Mouse (Mus musculus) layer of hippocampus, adult 6 months (tissue): ENCODE measurements around the gene Tssk4. TPM values are rescaled to one million over a fixed set of nuclear protein-coding genes. Genes with fewer than 3 reads are reported as not detected.

Source experiments
- long read RNA-seq, 2 experiments: library from polyadenylated mRNA; unstranded; transcript quantifications; one replicate each; pipeline ENCODE4 v2.0.0; 2019 to 2020
- polyA plus RNA-seq: library from polyadenylated mRNA; unstranded; fragments of <200 nt; fragmentation: Nextera tagmentation; gene quantifications from 2 replicates; pipeline ENCODE4 v1.2.3, GENCODE M21; 2021

Tssk4 gene
- 0.11 and 0.29 TPM in 2 replicates for polyA plus RNA-seq
- long read RNA-seq, experiment 1, result 0 reads
- long read RNA-seq, experiment 2, result 0 reads

GRCm38 (mm10) chr14:55649884-55650283, at the start of gene Tssk4:
Gene Tssk4, plus strand, starts transcription at chr14:55650184.

GRCm38 (mm10) chr14:55603271-55603632, 46.7 kb upstream of the Tssk4 start, which contains the start of gene Irf9:
Gene Irf9, plus strand, starts transcription at chr14:55603571.

GRCm38 (mm10) chr14:55617822-55618221, 32.2 kb upstream of the Tssk4 start, which contains the start of gene Rec8:
Gene Rec8, plus strand, starts transcription at chr14:55618037.

GRCm38 (mm10) chr14:55635523-55636007, 14.4 kb upstream of the Tssk4 start, which contains the start of gene Ipo4:
Gene Ipo4, minus strand, starts transcription at chr14:55635957.

GRCm38 (mm10) chr14:55637795-55638194, 12.2 kb upstream of the Tssk4 start, which contains the start of gene Gm49378:
Gene Gm49378, minus strand, starts transcription at chr14:55637895.

GRCm38 (mm10) chr14:55643060-55643907, 6.7 kb upstream of the Tssk4 start, which contains the start of gene Tm9sf1:
Gene Tm9sf1, minus strand, starts transcription at chr14:55643806.

GRCm38 (mm10) chr14:55659960-55660573, 10.1 kb downstream of the Tssk4 start, which contains the start of gene Mdp1:
Gene Mdp1, minus strand, starts transcription at chr14:55660508.

GRCm38 (mm10) chr14:55671833-55672740, 22.1 kb downstream of the Tssk4 start, which contains the start of the genes Gmpr2 and Nedd8:
Gene Gmpr2, plus strand, starts transcription at chr14:55671941.
Gene Nedd8, minus strand, starts transcription at chr14:55672124.

GRCm38 (mm10) chr14:55681160-55682117, 31.5 kb downstream of the Tssk4 start, which contains the start of gene Tinf2:
Gene Tinf2, minus strand, starts transcription at chr14:55681820.

Other genes starting within 250 kb of the Tssk4 start
- 22.5 and 23.0 TPM in 2 replicates for gene Dhrs4, start 171.4 kb upstream of the Tssk4 start, polyA plus RNA-seq
- gene Carmil3, start 159.5 kb upstream of the Tssk4 start, polyA plus RNA-seq, result 1.8 and 2.9 TPM in 2 replicates
- gene Cpne6, start 139.7 kb upstream of the Tssk4 start, polyA plus RNA-seq, result 661 and 751 TPM in 2 replicates
- gene Nrl, start 125.2 kb upstream of the Tssk4 start, polyA plus RNA-seq, result 0.13 TPM in 1 of 2 replicates, not detected in the other
- 28.8 and 36.0 TPM in 2 replicates for gene Pck2, start 109.9 kb upstream of the Tssk4 start, polyA plus RNA-seq
- 70.4 and 77.7 TPM in 2 replicates for gene Dcaf11, start 90.2 kb upstream of the Tssk4 start, polyA plus RNA-seq
- gene A730061H03Rik, start 89.8 kb upstream of the Tssk4 start, polyA plus RNA-seq, result not detected in 2 replicates
- not detected in 2 replicates for gene Fitm1, start 74.6 kb upstream of the Tssk4 start, polyA plus RNA-seq
- 54.2 and 58.9 TPM in 2 replicates for gene Psme1, start 72.1 kb upstream of the Tssk4 start, polyA plus RNA-seq
- gene Emc9, start 64.9 kb upstream of the Tssk4 start, polyA plus RNA-seq, result 151 and 161 TPM in 2 replicates
- gene Psme2, start 59.1 kb upstream of the Tssk4 start, polyA plus RNA-seq, result 115 TPM in 2 replicates
- 6.5 and 11.3 TPM in 2 replicates for gene Rnf31, start 58.5 kb upstream of the Tssk4 start, polyA plus RNA-seq
- gene Irf9, start 46.6 kb upstream of the Tssk4 start, polyA plus RNA-seq, result 4.6 and 5.9 TPM in 2 replicates
- 0.78 and 0.95 TPM in 2 replicates for gene Rec8, start 32.1 kb upstream of the Tssk4 start, polyA plus RNA-seq
- 48.5 and 50.1 TPM in 2 replicates for gene Ipo4, start 14.2 kb upstream of the Tssk4 start, polyA plus RNA-seq
- 0.14 and 0.48 TPM in 2 replicates for gene Gm49378, start 12.3 kb upstream of the Tssk4 start, polyA plus RNA-seq
- gene Tm9sf1, start 6.4 kb upstream of the Tssk4 start, polyA plus RNA-seq, result 32.7 and 36.4 TPM in 2 replicates
- gene Mdp1, start 10.3 kb downstream of the Tssk4 start, polyA plus RNA-seq, result 62.3 and 63.2 TPM in 2 replicates
- 24.9 and 27.8 TPM in 2 replicates for gene Gmpr2, start 21.8 kb downstream of the Tssk4 start, polyA plus RNA-seq
- 665 and 692 TPM in 2 replicates for gene Nedd8, start 21.9 kb downstream of the Tssk4 start, polyA plus RNA-seq
- gene Tinf2, start 31.6 kb downstream of the Tssk4 start, polyA plus RNA-seq, result 8.2 and 9.7 TPM in 2 replicates
- 0.08 TPM in 1 of 2 replicates, not detected in the other for gene Tgm1, start 63.7 kb downstream of the Tssk4 start, polyA plus RNA-seq
- 31.9 and 38.2 TPM in 2 replicates for gene Rabggta, start 72.1 kb downstream of the Tssk4 start, polyA plus RNA-seq
- 123 and 128 TPM in 2 replicates for gene Dhrs1, start 95.5 kb downstream of the Tssk4 start, polyA plus RNA-seq
- 8.1 and 8.5 TPM in 2 replicates for gene Nop9, start 95.5 kb downstream of the Tssk4 start, polyA plus RNA-seq
- 3.9 and 5.8 TPM in 2 replicates for gene Cideb, start 108.3 kb downstream of the Tssk4 start, polyA plus RNA-seq
- gene Ltb4r2, start 111.2 kb downstream of the Tssk4 start, polyA plus RNA-seq, result 0.16 and 0.54 TPM in 2 replicates
- gene Ltb4r1, start 115.8 kb downstream of the Tssk4 start, polyA plus RNA-seq, result 0.26 TPM in 1 of 2 replicates, not detected in the other
- gene Adcy4, start 133.9 kb downstream of the Tssk4 start, polyA plus RNA-seq, result 1.4 TPM in 2 replicates
- gene Ripk3, start 138.7 kb downstream of the Tssk4 start, polyA plus RNA-seq, result 0.45 and 0.55 TPM in 2 replicates
- gene Nfatc4, start 173.0 kb downstream of the Tssk4 start, polyA plus RNA-seq, result 0.25 TPM in 1 of 2 replicates, not detected in the other
- 0.49 and 0.88 TPM in 2 replicates for gene Nynrin, start 203.8 kb downstream of the Tssk4 start, polyA plus RNA-seq
- 0.06 and 0.09 TPM in 2 replicates for gene Cbln3, start 234.2 kb downstream of the Tssk4 start, polyA plus RNA-seq
- gene Khnyn, start 234.8 kb downstream of the Tssk4 start, polyA plus RNA-seq, result 2.3 and 2.4 TPM in 2 replicates